Mouse (Mus musculus): Measurements from ENCODE around the gene Bmpr1b. TPM values are rescaled to one million over a fixed set of nuclear protein-coding genes. Genes with fewer than 3 reads are reported as not detected.

Bmpr1b gene
- polyA plus RNA-seq, 1 experiment from 2014 or later: 7.6 TPM

- DNase-seq (ENCODE audit: low spot score): no peak
- no peak for ATAC-seq (replicated peaks; ENCODE audit: low FRiP score, low read depth)
- TF ChIP-seq CTCF (IDR thresholded peaks at IDR 0.05; ENCODE audit: low read depth): no peak
- no peak overlapping the region for H3K9ac ChIP-seq (ENCODE audit: low read depth, low read length)
- H3K27me3 ChIP-seq (ENCODE audit: insufficient read depth, low read length): no peaks in the 10 kb centered on the region
- no peak overlapping the region for H3K4me2 ChIP-seq (ENCODE audit: low read length)
- no peaks in the 10 kb centered on the region for H3K9me3 ChIP-seq (replicated peaks; ENCODE audit: low read length)
- H3K4me3 ChIP-seq (replicated peaks; ENCODE audit: low read depth, low read length): no peak overlapping the region
- no peaks in the 10 kb centered on the region for H3K4me1 ChIP-seq (replicated peaks; ENCODE audit: insufficient read depth, low read length)
- H3K36me3 ChIP-seq (ENCODE audit: insufficient read depth, low read length): no peaks in the 10 kb centered on the region
- no peak overlapping the region for H3K27ac ChIP-seq
- 70% methylated on average over 8 of the region's 8 CpGs for WGBS
Measured at GRCm38 (mm10) chr3:141950642-141951041, 218.6 kb downstream of the Bmpr1b start.

GRCm38 (mm10) chr3:141948506-141948905 lies 220.7 kb downstream of the Bmpr1b start:
- no peak for TF ChIP-seq CTCF (IDR thresholded peaks at IDR 0.05; ENCODE audit: low read depth)
- Histone ChIP-seq H3K4me1 (replicated peaks; ENCODE audit: insufficient read depth, low read length) (no peaks in the 10 kb centered on the region), H3K27me3 (ENCODE audit: insufficient read depth, low read length) (no peaks in the 10 kb centered on the region), H3K9me3 (replicated peaks; ENCODE audit: low read length) (no peaks in the 10 kb centered on the region), H3K36me3 (ENCODE audit: insufficient read depth, low read length) (no peaks in the 10 kb centered on the region), H3K4me3 (replicated peaks; ENCODE audit: low read depth, low read length) (no peak overlapping the region), H3K9ac (ENCODE audit: low read depth, low read length) (no peak overlapping the region), H3K4me2 (ENCODE audit: low read length) (no peak overlapping the region), H3K27ac (no peak overlapping the region)
- 63% methylated on average over 1 of the region's 1 CpGs for WGBS
- no peak for DNase-seq (ENCODE audit: low spot score)
- no peak for ATAC-seq (replicated peaks; ENCODE audit: low FRiP score, low read depth)

GRCm38 (mm10) chr3:141948096-141948495 lies 221.1 kb downstream of the Bmpr1b start:
- H3K4me3 ChIP-seq (replicated peaks; ENCODE audit: low read depth, low read length): no peak overlapping the region
- H3K27me3 ChIP-seq (ENCODE audit: insufficient read depth, low read length): no peaks in the 10 kb centered on the region
- 73% methylated on average over 3 of the region's 3 CpGs for WGBS
- no peaks in the 10 kb centered on the region for H3K4me1 ChIP-seq (replicated peaks; ENCODE audit: insufficient read depth, low read length)
- H3K4me2 ChIP-seq (ENCODE audit: low read length): no peak overlapping the region
- H3K9ac ChIP-seq (ENCODE audit: low read depth, low read length): no peak overlapping the region
- no peaks in the 10 kb centered on the region for H3K9me3 ChIP-seq (replicated peaks; ENCODE audit: low read length)
- DNase-seq (ENCODE audit: low spot score) (no peak), ATAC-seq (replicated peaks; ENCODE audit: low FRiP score, low read depth) (no peak)
- TF ChIP-seq CTCF (IDR thresholded peaks at IDR 0.05; ENCODE audit: low read depth): no peak
- H3K27ac ChIP-seq: no peak overlapping the region
- no peaks in the 10 kb centered on the region for H3K36me3 ChIP-seq (ENCODE audit: insufficient read depth, low read length)

GRCm38 (mm10) chr3:141946846-141947245 lies 222.4 kb downstream of the Bmpr1b start:
- Histone ChIP-seq H3K9me3 (replicated peaks; ENCODE audit: low read length) (no peaks in the 10 kb centered on the region), H3K36me3 (ENCODE audit: insufficient read depth, low read length) (no peaks in the 10 kb centered on the region), H3K4me3 (replicated peaks; ENCODE audit: low read depth, low read length) (no peak overlapping the region), H3K27ac (no peak overlapping the region), H3K4me2 (ENCODE audit: low read length) (no peak overlapping the region), H3K4me1 (replicated peaks; ENCODE audit: insufficient read depth, low read length) (no peaks in the 10 kb centered on the region), H3K9ac (ENCODE audit: low read depth, low read length) (no peak overlapping the region), H3K27me3 (ENCODE audit: insufficient read depth, low read length) (no peaks in the 10 kb centered on the region)
- 86% methylated on average over 2 of the region's 2 CpGs for WGBS
- DNase-seq (ENCODE audit: low spot score): no peak
- no peak for ATAC-seq (replicated peaks; ENCODE audit: low FRiP score, low read depth)
- TF ChIP-seq CTCF (IDR thresholded peaks at IDR 0.05; ENCODE audit: low read depth): no peak

GRCm38 (mm10) chr3:141943317-141943742 lies 225.9 kb downstream of the Bmpr1b start:
- DNase-seq (ENCODE audit: low spot score) (no peak), ATAC-seq (replicated peaks; ENCODE audit: low FRiP score, low read depth) (no peak)
- no peak overlapping the region for H3K27ac ChIP-seq
- WGBS: 72% methylated on average over 3 of the region's 3 CpGs
- no peaks in the 10 kb centered on the region for H3K9me3 ChIP-seq (replicated peaks; ENCODE audit: low read length)
- no peak overlapping the region for H3K9ac ChIP-seq (ENCODE audit: low read depth, low read length)
- no peaks in the 10 kb centered on the region for H3K36me3 ChIP-seq (ENCODE audit: insufficient read depth, low read length)
- no peak for TF ChIP-seq CTCF (IDR thresholded peaks at IDR 0.05; ENCODE audit: low read depth)
- H3K27me3 ChIP-seq (ENCODE audit: insufficient read depth, low read length): no peaks in the 10 kb centered on the region
- no peak overlapping the region for H3K4me2 ChIP-seq (ENCODE audit: low read length)
- H3K4me3 ChIP-seq (replicated peaks; ENCODE audit: low read depth, low read length): no peak overlapping the region
- no peaks in the 10 kb centered on the region for H3K4me1 ChIP-seq (replicated peaks; ENCODE audit: insufficient read depth, low read length)

GRCm38 (mm10) chr3:141940207-141940606 lies 229.0 kb downstream of the Bmpr1b start:
- no peak for ATAC-seq (replicated peaks; ENCODE audit: low FRiP score, low read depth)
- no peaks in the 10 kb centered on the region for H3K9me3 ChIP-seq (replicated peaks; ENCODE audit: low read length)
- no peak overlapping the region for H3K4me2 ChIP-seq (ENCODE audit: low read length)

GRCm38 (mm10) chr3:141936594-141937272 lies 232.5 kb downstream of the Bmpr1b start:
- H3K9ac ChIP-seq (ENCODE audit: low read depth, low read length): no peak overlapping the region
- no peak for TF ChIP-seq CTCF (IDR thresholded peaks at IDR 0.05; ENCODE audit: low read depth)
- no peak overlapping the region for H3K27ac ChIP-seq
- H3K4me2 ChIP-seq (ENCODE audit: low read length): no peak overlapping the region
- no peaks in the 10 kb centered on the region for H3K9me3 ChIP-seq (replicated peaks; ENCODE audit: low read length)
- H3K27me3 ChIP-seq (ENCODE audit: insufficient read depth, low read length): no peaks in the 10 kb centered on the region
- 47% methylated on average over 16 of the region's 16 CpGs for WGBS
- no peaks in the 10 kb centered on the region for H3K4me1 ChIP-seq (replicated peaks; ENCODE audit: insufficient read depth, low read length)
- no peak for DNase-seq (ENCODE audit: low spot score)
- no peak overlapping the region for H3K4me3 ChIP-seq (replicated peaks; ENCODE audit: low read depth, low read length)
- no peaks in the 10 kb centered on the region for H3K36me3 ChIP-seq (ENCODE audit: insufficient read depth, low read length)
- no peak for ATAC-seq (replicated peaks; ENCODE audit: low FRiP score, low read depth)

More at GRCm38 (mm10) chr3:141940207-141940606, 229.0 kb downstream of the Bmpr1b start:
- H3K4me3 ChIP-seq (replicated peaks; ENCODE audit: low read depth, low read length): no peak overlapping the region
- H3K27ac ChIP-seq: no peak overlapping the region
- WGBS: 89% methylated on average over 5 of the region's 5 CpGs
- H3K36me3 ChIP-seq (ENCODE audit: insufficient read depth, low read length): no peaks in the 10 kb centered on the region
- no peak for TF ChIP-seq CTCF (IDR thresholded peaks at IDR 0.05; ENCODE audit: low read depth)
- DNase-seq (ENCODE audit: low spot score): no peak
- H3K4me1 ChIP-seq (replicated peaks; ENCODE audit: insufficient read depth, low read length): no peaks in the 10 kb centered on the region
- H3K27me3 ChIP-seq (ENCODE audit: insufficient read depth, low read length): no peaks in the 10 kb centered on the region
- no peak overlapping the region for H3K9ac ChIP-seq (ENCODE audit: low read depth, low read length)
